ENCODE assay signal across 26 mouse cellular contexts in the genomic region with DNA sequence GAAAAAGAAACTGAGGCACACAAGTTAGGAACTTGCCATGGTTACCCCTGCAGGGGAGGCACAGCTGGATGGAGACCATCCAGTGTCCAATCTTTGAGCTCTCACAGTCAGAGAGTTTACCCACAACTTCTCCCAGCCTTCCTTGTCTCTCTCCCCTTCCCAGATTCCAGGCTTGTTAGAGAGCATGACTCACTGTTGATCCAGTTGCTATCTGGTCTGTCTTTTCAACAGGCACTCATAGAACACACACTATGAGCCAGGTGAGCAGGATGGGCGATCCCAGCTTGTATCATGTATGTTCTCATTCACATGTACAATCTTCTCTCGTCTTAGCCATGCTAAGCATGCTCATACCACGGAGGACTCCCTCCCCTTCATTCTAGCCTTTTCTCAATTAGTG.
"Had no signal": no experiment of that assay in that cellular context is flagged by ENCODE, and none has a peak within 500 bp of the region (broad histone marks: within the 10 kb centered on the region; RNA-seq: fewer than 3 reads in every experiment).

No protein-coding gene starts in this region.

- H3K4me3 ChIP-seq: heart, embryonic 13.5 days; heart, embryonic 15.5 days; hindbrain, embryonic 13.5 days; hindbrain, embryonic 15.5 days; kidney, embryonic 15.5 days; layer of hippocampus, adult 2 months; left cerebral cortex, adult 2 months; limb, embryonic 10.5 days; limb, embryonic 12.5 days; liver, embryonic 13.5 days had no signal

- H3K9me3 ChIP-seq: heart, embryonic 13.5 days; heart, embryonic 15.5 days; hindbrain, embryonic 13.5 days; hindbrain, embryonic 15.5 days; kidney, embryonic 15.5 days; limb, embryonic 10.5 days; limb, embryonic 12.5 days; liver, embryonic 13.5 days had no signal

- ATAC-seq: hindbrain, postnatal 0 days; intestine, embryonic 16.5 days had no signal

- H3K36me3 ChIP-seq: heart, embryonic 15.5 days; hindbrain, embryonic 13.5 days; hindbrain, embryonic 15.5 days; kidney, embryonic 15.5 days; limb, embryonic 10.5 days; limb, embryonic 12.5 days; liver, embryonic 13.5 days had no signal

- H3K4me1 ChIP-seq: liver, embryonic 13.5 days had no signal

- H3K27ac ChIP-seq: heart, embryonic 13.5 days; heart, embryonic 15.5 days; hindbrain, embryonic 13.5 days; hindbrain, embryonic 15.5 days; hindbrain, postnatal 0 days; kidney, embryonic 15.5 days; kidney, postnatal 0 days; layer of hippocampus, adult 2 months; left cerebral cortex, adult 2 months; limb, embryonic 10.5 days; limb, embryonic 12.5 days; liver, embryonic 13.5 days had no signal

- H3K9ac ChIP-seq: heart, embryonic 13.5 days; heart, embryonic 15.5 days; hindbrain, embryonic 13.5 days; hindbrain, embryonic 15.5 days; kidney, embryonic 15.5 days; limb, embryonic 12.5 days; liver, embryonic 13.5 days had no signal

- H3K27me3 ChIP-seq: heart, embryonic 13.5 days; heart, embryonic 15.5 days; hindbrain, embryonic 13.5 days; hindbrain, embryonic 15.5 days; kidney, embryonic 15.5 days; limb, embryonic 12.5 days; liver, embryonic 13.5 days had no signal

- DNase-seq: gastrocnemius, postnatal 14 days; gastrocnemius, postnatal 36 days; heart, adult 18-20 months; heart, postnatal 14 days; heart, postnatal 36 days; kidney, adult 11 months; kidney, adult 2 months; kidney, adult 9 months; kidney, postnatal 14 days; kidney, postnatal 4 days; liver; liver, embryonic 13.5 days had no signal

- H3K4me2 ChIP-seq: heart, embryonic 11.5 days; heart, embryonic 13.5 days; heart, embryonic 15.5 days; hindbrain, embryonic 13.5 days; hindbrain, embryonic 15.5 days; kidney, embryonic 15.5 days; limb, embryonic 12.5 days; liver, embryonic 11.5 days; liver, embryonic 13.5 days had no signal
